Mouse (Mus musculus): Measurements from ENCODE around the gene Cacna1s. TPM values are rescaled to one million over a fixed set of nuclear protein-coding genes. Genes with fewer than 3 reads are reported as not detected.

Gene Cacna1s
- polyA plus RNA-seq, 1 experiment: 3.4 TPM

DNA sequence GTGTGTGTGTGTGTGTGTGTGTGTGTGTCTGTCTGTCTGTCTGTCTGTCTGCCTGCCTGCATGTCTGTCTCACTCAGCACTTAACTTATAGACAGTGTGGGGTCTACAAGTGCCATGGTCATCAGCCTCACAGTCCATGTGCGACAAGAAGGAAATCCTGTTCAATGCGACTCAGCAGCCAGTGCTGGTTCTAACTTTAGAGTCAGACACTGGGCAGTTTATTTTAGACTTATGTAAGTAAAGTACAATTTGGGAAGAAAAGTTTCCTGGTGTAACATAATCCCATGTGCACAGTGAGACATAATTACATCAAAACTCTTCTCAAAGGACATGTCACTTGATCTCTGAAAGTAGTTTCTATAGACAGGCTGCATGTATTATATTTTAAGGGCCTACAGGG, 56.9 kb downstream of the Cacna1s start:
- Histone ChIP-seq H3K27ac (ENCODE audit: insufficient read depth, low read depth, low read length) (no peak overlapping the region), H3K27me3 (ENCODE audit: control insufficient read depth, insufficient read depth, low read length) (0 out of 2 replicates have a peak, but pooled peaks cover 3% of the 10 kb centered on the region), H3K4me3 (ENCODE audit: low read depth, low read length) (no peak overlapping the region), H3K4me1 (ENCODE audit: control insufficient read depth, insufficient read depth, insufficient read length, low read length) (peaks cover 3% of the 10 kb centered on the region; the same call in 1 of the 2 replicates), H3K36me3 (ENCODE audit: control insufficient read depth, insufficient read depth, low read length) (no peaks in the 10 kb centered on the region)
- TF ChIP-seq CTCF (IDR thresholded peaks at IDR 0.05; ENCODE audit: extremely low read depth, insufficient read length, insufficient replicate concordance, low read depth, low read length): no peak
- no peak for TF ChIP-seq POLR2A (IDR thresholded peaks at IDR 0.05; ENCODE audit: low read depth, low read length)
- WGBS: 77% methylated on average over 2 of the region's 2 CpGs

DNA sequence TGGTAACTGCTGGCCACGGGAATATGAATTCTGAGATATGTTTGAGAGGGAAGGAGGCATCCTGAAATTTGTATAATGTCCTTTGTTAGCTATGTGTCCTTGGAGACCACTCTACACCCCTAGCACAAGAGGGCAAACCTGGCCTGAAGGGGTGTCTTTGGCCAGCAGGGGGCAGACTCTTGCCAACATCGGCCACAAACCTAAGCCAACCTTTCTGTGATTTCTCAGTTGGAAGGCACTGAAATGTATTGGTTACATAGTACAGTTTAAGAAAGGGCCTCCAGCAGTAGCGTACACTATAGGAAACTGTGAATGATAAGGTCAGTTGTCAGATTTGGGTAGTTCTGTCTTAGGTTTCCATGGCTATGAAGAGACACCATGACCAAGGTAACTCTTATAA, 63.6 kb downstream of the Cacna1s start:
- 8% methylated on average over 3 of the region's 3 CpGs for WGBS
- Histone ChIP-seq H3K36me3 (ENCODE audit: control insufficient read depth, insufficient read depth, low read length) (no peaks in the 10 kb centered on the region), H3K4me3 (ENCODE audit: low read depth, low read length) (no peak overlapping the region), H3K27me3 (ENCODE audit: control insufficient read depth, insufficient read depth, low read length) (no peaks in the 10 kb centered on the region), H3K4me1 (ENCODE audit: control insufficient read depth, insufficient read depth, insufficient read length, low read length) (peaks cover 26% of the 10 kb centered on the region), H3K27ac (ENCODE audit: insufficient read depth, low read depth, low read length) (no peak overlapping the region)
- no peak for TF ChIP-seq POLR2A (IDR thresholded peaks at IDR 0.05; ENCODE audit: low read depth, low read length)
- peak; percentile 93; the same call in 1 of the 2 replicates for TF ChIP-seq CTCF (IDR thresholded peaks at IDR 0.05; ENCODE audit: extremely low read depth, insufficient read length, insufficient replicate concordance, low read depth, low read length)

DNA sequence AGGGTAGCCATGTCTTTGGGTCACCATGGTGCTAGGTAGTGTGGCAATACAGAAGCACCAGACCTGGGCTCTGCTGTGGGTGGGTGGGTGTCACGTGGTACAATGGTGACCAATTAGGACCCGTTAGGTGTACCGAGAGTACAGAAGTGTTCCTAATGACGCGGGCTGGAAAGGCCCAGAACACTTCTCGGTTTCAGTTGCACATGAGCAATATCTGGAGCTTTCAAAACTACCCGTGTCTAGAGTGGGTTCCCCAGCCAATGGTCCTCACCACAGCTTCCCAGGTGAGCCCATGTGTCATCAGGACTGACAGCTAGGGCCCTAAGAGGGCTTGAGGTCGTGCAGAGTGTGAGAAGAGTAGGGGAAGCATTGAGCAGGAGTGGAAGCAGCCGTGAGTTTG, 64.5 kb downstream of the Cacna1s start:
- Histone ChIP-seq H3K27me3 (ENCODE audit: control insufficient read depth, insufficient read depth, low read length) (no peaks in the 10 kb centered on the region), H3K4me1 (ENCODE audit: control insufficient read depth, insufficient read depth, insufficient read length, low read length) (peaks cover 26% of the 10 kb centered on the region), H3K4me3 (ENCODE audit: low read depth, low read length) (peak overlapping the region; percentile 6; the same call in 1 of the 2 replicates), H3K36me3 (ENCODE audit: control insufficient read depth, insufficient read depth, low read length) (no peaks in the 10 kb centered on the region), H3K27ac (ENCODE audit: insufficient read depth, low read depth, low read length) (peak overlapping the region; percentile 31; the same call in 1 of the 2 replicates)
- 85% methylated on average over 9 of the region's 9 CpGs for WGBS
- TF ChIP-seq POLR2A (IDR thresholded peaks at IDR 0.05; ENCODE audit: low read depth, low read length) (peak; percentile 25; the same call in 1 of the 2 replicates), CTCF (IDR thresholded peaks at IDR 0.05; ENCODE audit: extremely low read depth, insufficient read length, insufficient replicate concordance, low read depth, low read length) (no peak)

DNA sequence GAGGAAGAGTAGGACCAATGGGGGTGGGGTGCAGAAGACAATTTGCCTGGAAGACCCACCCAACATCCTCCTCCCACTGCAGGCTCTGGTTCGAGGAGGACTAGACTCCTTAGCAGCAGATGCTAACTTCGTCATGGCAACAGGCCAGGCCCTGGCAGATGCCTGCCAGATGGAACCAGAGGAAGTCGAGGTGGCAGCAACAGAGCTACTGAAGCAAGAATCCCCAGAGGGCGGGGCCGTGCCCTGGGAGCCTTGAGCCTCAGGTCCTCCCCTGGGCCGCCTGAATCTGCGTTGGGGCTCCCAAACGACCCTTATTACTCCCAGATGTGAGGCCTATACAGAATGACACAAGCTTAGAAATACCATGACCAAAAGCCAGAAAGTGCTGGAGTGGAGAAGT, 66.3 kb downstream of the Cacna1s start:
- no peak overlapping the region for H3K4me3 ChIP-seq (ENCODE audit: low read depth, low read length)
- TF ChIP-seq POLR2A (IDR thresholded peaks at IDR 0.05; ENCODE audit: low read depth, low read length) (no peak), CTCF (IDR thresholded peaks at IDR 0.05; ENCODE audit: extremely low read depth, insufficient read length, insufficient replicate concordance, low read depth, low read length) (no peak)
- no peaks in the 10 kb centered on the region for H3K27me3 ChIP-seq (ENCODE audit: control insufficient read depth, insufficient read depth, low read length)
- H3K4me1 ChIP-seq (ENCODE audit: control insufficient read depth, insufficient read depth, insufficient read length, low read length): peaks cover 26% of the 10 kb centered on the region
- WGBS: 41% methylated on average over 8 of the region's 8 CpGs
- peak overlapping the region; percentile 87 for H3K27ac ChIP-seq (ENCODE audit: insufficient read depth, low read depth, low read length)
- no peaks in the 10 kb centered on the region for H3K36me3 ChIP-seq (ENCODE audit: control insufficient read depth, insufficient read depth, low read length)

DNA sequence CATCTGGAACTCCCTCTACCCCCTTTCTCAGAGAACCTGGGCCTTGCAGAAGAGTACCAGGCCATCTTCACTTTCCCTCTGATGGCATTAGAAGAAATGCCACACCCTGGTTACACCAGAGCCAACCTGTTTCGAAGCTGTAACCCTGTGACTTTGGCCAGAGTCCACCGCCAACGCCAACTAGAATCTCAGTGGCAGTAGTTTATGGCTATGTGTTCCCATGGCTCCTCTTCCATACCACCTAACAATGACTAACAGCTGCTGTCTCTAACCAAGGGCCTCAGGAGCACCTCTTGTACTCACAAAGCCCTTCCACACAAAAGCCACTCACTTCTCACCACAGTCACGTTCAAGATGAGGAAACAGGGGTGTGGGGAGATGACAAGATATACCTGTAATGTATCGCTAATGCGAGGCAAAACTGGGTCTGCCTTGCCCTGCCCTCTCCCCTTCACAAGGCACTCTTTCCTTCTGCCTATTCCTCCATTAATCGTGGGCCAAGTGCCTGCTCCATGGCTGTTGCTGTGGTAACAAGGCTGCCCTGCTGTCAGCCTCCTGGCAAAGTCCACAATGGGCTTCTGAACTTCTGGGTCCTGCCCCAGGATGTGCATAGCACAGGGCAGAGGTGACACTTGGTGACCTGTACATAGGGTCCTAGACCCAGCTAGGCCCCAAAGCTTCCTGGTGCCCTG, 67.2 kb downstream of the Cacna1s start:
- TF ChIP-seq CTCF (IDR thresholded peaks at IDR 0.05; ENCODE audit: extremely low read depth, insufficient read length, insufficient replicate concordance, low read depth, low read length) (no peak), POLR2A (IDR thresholded peaks at IDR 0.05; ENCODE audit: low read depth, low read length) (no peak)
- Histone ChIP-seq H3K36me3 (ENCODE audit: control insufficient read depth, insufficient read depth, low read length) (no peaks in the 10 kb centered on the region), H3K27ac (ENCODE audit: insufficient read depth, low read depth, low read length) (peak overlapping the region; percentile 96), H3K27me3 (ENCODE audit: control insufficient read depth, insufficient read depth, low read length) (no peaks in the 10 kb centered on the region), H3K4me1 (ENCODE audit: control insufficient read depth, insufficient read depth, insufficient read length, low read length) (peaks cover 33% of the 10 kb centered on the region), H3K4me3 (ENCODE audit: low read depth, low read length) (no peak overlapping the region)
- WGBS: 34% methylated on average over 7 of the region's 7 CpGs

DNA sequence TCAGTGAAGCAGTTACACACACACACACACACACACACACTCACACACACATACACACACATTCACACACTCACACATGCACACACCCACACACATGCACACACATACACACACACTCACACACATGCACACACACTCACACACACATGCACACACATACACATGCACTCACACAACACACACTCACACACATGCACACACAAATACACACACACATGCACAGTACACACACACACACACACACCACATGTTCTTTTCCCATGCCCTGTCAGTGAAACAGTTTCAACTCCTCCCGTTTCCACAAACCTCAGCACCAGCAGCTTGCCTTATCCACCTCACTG, 67.7 kb downstream of the Cacna1s start:
- Histone ChIP-seq H3K4me1 (ENCODE audit: control insufficient read depth, insufficient read depth, insufficient read length, low read length) (peaks cover 39% of the 10 kb centered on the region), H3K4me3 (ENCODE audit: low read depth, low read length) (no peak overlapping the region), H3K27ac (ENCODE audit: insufficient read depth, low read depth, low read length) (peak overlapping the region; percentile 96), H3K27me3 (ENCODE audit: control insufficient read depth, insufficient read depth, low read length) (no peaks in the 10 kb centered on the region), H3K36me3 (ENCODE audit: control insufficient read depth, insufficient read depth, low read length) (no peaks in the 10 kb centered on the region)
- 18% methylated on average over 1 of the region's 1 CpGs for WGBS
- TF ChIP-seq CTCF (IDR thresholded peaks at IDR 0.05; ENCODE audit: extremely low read depth, insufficient read length, insufficient replicate concordance, low read depth, low read length) (no peak), POLR2A (IDR thresholded peaks at IDR 0.05; ENCODE audit: low read depth, low read length) (no peak)

DNA sequence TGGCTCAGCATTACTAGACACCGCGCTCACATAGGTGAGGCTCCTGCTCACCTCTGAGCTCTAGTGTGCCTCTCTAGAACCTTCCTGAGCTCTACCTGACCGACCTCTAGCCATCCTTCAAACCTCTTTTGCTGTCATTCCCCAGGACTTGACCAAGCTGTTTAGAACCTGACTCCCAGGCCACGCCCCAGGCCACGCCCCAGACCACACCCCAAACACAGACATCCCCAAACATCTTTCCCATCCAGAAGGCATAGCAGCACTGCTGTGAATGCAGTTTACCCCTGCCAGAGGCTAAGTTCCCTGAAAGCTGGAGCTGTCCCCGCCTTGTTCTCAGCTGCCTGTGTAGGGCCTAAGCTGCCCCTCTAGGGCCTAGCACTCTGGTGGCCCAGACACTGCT, 68.2 kb downstream of the Cacna1s start:
- peaks cover 42% of the 10 kb centered on the region for H3K4me1 ChIP-seq (ENCODE audit: control insufficient read depth, insufficient read depth, insufficient read length, low read length)
- H3K27me3 ChIP-seq (ENCODE audit: control insufficient read depth, insufficient read depth, low read length): no peaks in the 10 kb centered on the region
- H3K4me3 ChIP-seq (ENCODE audit: low read depth, low read length): no peak overlapping the region
- TF ChIP-seq POLR2A (IDR thresholded peaks at IDR 0.05; ENCODE audit: low read depth, low read length): no peak
- TF ChIP-seq CTCF (IDR thresholded peaks at IDR 0.05; ENCODE audit: extremely low read depth, insufficient read length, insufficient replicate concordance, low read depth, low read length): no peak
- peak overlapping the region; percentile 96 for H3K27ac ChIP-seq (ENCODE audit: insufficient read depth, low read depth, low read length)
- H3K36me3 ChIP-seq (ENCODE audit: control insufficient read depth, insufficient read depth, low read length): no peaks in the 10 kb centered on the region
- 58% methylated on average over 6 of the region's 6 CpGs for WGBS

All from small intestine, adult 2 months (tissue).